Mouse (Mus musculus) gastrocnemius, adult 8-10 months (tissue): Measurements from ENCODE around the gene Nfatc3. TPM values are rescaled to one million over a fixed set of nuclear protein-coding genes. Genes with fewer than 3 reads are reported as not detected.

Experiments
- DNase-seq, 2 experiments: peaks; one replicate each; pipeline ENCODE4 v3.0.0; 2022; ENCODE audit warnings: low spot score in 2 of 2
- total RNA-seq, 4 experiments: library from RNA; stranded (reverse); gene quantifications; 2 replicates each; pipeline ENCODE4 v1.2.4; 2022

Nfatc3 gene
- total RNA-seq, 4 experiments from 2014 or later: 23.6 to 30.5 (median 25.5) TPM

DNA sequence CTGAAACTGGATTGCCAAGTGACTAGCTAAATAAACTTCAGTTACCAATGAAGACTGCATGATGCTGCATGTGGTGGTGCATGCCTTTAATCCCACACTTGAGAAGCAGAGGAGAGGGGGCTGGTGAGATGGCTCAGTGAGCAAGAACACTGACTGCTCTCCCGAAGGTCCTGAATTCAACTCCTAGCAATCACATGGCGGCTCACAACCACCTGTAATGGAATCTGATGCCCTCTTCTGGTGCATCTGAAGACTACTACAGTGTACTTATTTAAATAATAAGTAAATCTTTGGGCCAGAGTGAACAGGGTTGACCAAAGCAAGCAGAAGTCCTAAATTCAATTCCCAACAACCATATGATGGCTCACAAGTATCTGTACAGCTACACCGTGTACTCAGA lies 64.8 kb downstream of the Nfatc3 start:
- DNase-seq: no peak

DNA sequence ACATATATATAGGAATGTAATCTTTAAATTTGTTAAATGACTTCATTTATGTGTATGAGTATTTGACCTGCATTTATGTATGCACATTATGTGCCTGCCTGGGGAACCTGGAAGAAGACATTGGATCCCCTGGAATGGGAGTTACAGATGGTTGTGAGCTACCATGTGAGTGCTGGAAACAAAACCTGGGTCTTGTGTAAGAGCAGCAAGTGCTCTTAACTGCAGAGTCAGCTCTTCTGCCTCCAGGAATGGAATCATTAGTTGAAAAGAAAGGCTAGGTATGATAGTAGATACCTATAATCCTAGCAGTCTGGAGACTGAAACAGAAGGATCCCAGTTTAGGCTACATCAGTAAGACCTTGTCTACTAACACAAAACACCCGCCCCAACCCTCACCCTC lies 67.4 kb downstream of the Nfatc3 start:
- DNase-seq: no peak

DNA sequence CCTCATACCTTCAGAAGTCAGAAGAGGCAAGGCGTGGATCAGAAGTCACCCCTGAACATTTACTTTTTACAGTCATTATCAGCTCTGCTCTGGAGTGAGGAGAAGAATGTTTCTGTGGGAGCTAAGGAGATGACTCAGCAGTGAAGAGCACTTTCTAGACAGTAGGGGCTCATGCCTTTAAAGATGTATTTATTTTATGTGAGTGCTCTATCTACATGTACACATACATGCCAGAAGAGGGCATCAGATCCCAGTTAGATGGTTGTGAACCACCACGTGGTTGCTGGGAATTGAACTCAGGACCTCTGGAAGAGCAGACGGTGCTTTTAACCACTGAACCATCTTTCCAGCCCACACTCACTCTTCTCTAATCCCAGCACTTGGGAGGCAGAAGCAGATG lies 68.4 kb downstream of the Nfatc3 start:
- DNase-seq: no peak

DNA sequence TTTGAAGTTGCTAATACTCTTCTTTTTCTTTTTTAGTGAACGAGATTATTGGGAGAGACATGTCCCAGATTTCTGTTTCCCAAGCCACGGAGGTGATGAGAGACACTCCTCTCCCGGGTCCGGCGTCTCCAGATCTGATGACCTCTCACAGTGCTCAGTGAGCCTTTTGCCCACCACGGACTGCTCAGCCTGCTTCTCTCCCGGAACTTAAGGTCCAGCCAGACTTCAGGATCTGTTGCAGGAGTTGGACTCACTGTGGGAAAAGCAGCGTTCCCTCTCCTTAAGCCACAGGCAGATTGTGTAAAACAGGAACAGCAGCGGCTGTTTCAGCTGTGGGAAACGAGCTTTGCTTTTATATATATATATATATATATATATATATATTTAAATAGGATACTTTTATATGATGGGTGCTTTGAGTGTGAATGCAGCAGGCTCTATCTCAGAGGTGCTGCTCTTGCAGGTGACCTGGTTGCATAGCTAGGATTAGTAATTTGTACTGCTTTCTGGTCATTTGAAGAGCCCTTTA lies 69.3 kb downstream of the Nfatc3 start:
- DNase-seq: no peak

DNA sequence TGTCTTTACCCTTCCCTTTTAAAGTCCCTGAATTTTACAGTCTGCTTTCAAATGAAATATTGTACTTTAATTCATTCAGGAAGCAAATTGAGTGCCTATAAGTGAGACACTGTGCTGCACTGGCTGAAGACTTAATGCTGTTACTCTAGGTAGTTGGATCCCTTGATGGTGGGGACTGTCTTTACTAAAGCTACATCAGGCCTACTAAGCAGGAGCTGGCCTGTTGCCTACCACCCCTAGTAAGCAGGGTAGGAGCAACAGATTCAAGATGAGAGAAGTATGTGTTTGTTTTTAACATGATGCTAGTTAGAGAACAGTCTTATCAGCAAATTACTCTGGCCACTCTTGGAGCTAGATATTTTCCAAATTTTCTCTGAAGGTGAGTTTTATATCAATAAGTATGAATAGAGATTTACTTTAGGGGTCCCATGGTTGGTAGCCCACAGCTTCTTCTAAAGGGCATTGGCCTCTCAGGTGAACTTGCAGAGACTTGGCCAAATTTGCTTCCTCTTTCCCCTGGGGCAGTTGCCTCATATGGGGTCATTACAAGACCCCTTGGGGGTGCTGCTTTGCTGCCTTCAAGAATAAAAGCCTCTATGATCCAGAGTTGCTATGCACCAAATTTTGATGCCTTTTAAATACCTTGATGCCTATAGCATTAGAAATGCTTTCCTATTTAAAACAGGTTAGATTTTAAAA lies 70.7 kb downstream of the Nfatc3 start:
- DNase-seq: no peak

DNA sequence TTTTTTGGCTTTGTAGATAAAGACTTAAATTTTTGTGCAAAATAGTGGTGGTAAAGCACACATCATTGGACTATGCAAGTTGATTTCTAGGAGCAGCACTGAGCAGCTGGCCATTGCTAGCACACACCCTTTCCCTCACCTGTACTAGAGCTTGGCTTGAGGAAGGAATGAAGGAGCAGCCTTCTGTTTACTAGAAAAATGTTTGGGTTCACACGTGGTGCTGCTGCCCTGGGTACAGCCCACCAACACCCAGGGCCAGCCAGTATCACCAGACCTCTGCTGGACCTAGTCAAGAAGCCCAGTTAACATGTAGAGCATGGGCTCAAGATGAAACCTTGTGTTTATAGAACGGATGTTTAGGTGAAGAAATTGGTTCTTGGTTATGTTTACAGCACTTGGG lies 71.4 kb downstream of the Nfatc3 start:
- DNase-seq: no peak

DNA sequence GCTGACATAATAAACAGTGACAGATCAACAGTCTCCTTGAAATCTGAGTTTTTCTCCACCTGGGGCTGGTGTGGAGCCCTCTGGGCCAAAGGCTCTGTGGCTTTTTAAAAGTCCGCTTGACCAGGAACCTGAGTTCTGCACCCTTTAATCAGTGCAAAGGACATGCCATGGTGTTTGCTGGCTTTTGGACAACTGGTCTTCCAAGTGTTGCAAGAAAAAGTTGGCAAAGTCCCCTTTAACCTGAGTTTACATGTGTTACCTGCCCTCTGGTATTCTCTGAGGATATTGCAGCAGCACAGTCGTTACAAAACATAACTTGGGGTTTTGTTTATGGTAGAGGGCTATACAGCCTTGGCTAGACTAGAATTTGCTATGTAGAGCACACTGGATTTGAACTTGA lies 71.9 kb downstream of the Nfatc3 start:
- DNase-seq: no peak

DNA sequence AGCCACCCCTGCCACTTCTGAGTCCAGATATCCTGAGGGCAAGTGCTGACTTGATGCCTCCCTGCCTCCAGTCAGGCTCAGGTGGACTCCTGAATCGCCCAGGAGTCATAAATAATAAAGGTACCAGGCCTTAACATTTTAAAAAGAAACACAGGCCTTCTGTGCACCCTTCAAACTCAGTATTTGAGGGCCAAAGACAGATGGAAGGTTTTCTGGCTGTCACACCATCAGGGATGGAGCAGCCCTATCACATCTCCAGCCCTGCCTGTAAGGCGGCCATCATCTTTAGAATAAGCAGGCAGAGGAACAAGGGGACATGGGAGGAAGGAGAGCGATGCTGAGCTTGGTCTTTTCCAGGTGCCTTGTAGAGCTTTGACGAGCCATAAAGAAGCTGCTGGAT lies 72.4 kb downstream of the Nfatc3 start:
- DNase-seq: no peak

DNA sequence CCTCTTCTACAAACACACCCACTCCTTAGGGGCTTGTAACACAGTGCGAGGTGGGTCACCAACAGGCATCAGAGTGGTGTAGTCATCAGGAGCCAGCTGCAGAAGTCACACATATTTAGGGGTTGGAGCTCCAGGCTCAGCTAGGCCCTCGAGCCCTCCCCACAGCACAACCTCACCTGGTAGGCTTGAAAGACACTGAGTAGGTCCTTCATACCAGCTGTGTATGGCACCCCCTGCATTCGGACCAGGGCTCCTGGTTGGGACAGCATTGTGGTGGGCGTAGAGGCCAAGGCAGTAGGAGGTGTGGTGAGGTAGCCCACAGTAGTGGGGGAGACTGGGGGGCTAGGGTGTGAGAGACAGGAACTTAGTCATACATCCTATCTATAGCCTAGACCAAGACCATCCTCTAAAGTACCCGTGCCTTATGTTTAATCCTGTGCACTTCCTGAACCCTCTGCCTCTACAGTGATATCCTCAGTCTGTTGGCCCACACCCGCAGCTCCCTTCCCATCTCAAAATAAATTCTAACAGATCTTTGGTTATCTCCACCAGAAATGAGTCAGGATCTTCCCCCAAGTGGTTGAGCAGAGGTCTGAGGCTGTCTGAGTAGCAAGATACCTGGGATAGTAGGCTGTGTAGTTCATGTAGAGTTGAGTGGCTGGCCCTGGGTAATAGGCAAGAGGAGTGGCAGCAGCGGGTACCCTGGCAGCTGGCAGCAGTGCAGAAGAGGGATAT lies 73.0 kb downstream of the Nfatc3 start:
- DNase-seq: no peak

DNA sequence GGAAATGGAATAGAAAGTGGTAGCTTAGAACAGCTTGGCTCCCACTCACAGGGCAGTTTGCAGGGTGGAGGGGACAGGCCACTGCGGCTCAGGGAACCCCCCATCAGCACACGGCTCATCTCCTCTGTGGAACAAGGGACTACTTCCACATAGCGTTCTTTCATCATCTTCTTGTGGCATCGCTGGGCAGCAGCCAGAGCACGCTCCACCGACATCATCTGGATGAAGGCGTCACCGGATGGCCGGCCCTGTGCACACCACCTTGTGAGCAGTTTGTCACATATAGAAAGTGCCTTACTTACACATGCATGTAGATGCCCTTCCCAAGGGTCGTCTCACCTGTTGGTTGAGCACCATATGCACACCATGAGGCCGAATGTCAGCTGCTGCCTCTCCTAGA lies 73.7 kb downstream of the Nfatc3 start:
- no peak for DNase-seq

DNA sequence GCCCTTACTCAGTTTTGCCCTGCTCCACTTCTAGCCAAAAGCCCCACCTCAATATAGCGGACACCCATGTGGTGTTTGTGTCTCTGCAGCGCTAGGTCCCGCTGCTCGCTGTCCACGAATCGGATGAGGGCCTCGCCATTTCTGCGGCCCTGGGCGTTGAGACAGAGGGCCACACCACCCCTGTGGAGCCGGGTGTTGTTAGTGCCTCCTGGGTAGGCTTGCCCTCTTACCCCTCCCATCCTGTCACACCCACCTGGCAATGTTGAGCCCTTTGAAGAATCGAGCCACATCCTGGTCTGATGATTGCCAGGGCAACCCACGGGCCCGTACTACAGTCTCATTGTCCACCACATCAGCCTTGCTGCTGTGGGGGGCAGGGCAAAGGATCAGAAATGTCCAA lies 74.9 kb downstream of the Nfatc3 start:
- no peak for DNase-seq

DNA sequence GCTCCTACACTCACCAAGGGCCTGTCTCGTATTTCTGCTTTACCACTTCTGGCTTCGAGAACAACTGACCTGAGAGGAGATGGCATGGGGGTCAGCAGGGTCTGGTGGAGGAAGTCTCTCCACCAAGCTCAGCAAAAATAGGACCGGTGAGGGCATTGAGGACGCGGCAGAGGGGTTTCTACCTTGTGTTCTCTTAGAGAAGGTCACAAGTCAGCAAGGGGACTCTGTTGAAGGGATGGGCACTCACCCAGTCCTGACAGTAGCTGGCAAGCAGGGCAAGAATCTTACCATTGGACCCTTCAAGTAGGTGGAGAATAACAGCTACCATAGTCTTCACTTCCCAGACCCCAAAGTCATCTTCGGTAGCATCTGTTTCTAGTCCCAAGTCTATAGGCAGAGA lies 75.3 kb downstream of the Nfatc3 start:
- DNase-seq: no peak

DNA sequence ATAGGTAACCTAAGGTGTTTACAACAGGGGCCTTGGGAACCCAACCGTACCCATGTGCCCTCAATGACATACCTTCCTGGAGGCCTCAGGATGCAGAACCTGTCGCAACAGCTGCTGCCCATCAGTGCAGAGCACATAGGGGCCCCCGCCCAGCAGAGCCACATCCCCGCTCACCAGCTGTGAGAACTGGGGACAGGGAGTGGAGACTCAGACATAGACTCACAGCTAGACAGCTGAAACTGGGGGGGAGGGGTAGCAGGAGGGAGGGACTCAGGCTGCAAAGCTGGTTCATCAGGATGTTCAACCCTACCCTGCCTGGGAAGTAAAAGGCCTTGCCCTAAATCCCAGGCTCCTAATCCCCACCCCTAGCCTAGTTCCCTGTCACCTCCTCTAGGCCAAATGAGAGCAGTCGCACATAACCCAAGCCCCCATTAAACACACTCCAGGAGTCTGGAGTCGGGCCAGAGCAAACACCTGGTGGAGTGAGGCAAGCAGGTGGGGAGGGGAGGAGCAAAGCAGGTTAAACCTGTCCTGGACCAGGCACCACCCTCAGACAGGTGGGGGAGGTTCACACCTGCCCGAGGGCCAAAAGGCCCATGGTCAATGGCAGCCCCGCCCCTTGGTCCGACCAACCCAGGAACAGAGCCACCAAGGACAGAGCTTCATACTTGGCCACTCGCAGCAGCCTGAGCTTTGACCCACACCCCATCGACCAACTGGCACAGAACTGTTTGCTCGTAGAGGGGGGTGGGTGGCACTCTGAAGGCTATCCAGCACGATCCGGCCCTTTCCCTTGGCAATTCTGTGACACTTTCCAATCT lies 76.3 kb downstream of the Nfatc3 start:
- DNase-seq: no peak

DNA sequence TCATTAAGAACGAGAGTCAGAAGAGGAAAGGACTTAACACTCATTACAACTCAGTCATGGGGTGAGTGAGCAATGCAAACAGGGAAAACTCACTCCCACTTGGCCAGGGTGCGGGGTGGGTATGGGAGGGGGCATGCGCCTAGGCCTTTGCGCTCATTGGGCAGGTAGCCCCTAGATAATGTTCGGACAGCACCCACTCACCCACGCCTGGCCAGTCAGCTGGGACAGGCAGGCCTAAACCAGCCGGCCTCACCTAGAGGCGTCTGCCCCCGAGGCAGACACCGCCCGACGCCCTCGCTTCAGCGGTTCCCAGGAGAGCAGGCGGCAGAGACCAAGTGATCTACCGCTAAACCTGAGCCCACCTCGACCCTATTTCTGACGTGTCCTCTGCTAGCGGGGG lies 77.0 kb downstream of the Nfatc3 start:
- DNase-seq: no peak

DNA sequence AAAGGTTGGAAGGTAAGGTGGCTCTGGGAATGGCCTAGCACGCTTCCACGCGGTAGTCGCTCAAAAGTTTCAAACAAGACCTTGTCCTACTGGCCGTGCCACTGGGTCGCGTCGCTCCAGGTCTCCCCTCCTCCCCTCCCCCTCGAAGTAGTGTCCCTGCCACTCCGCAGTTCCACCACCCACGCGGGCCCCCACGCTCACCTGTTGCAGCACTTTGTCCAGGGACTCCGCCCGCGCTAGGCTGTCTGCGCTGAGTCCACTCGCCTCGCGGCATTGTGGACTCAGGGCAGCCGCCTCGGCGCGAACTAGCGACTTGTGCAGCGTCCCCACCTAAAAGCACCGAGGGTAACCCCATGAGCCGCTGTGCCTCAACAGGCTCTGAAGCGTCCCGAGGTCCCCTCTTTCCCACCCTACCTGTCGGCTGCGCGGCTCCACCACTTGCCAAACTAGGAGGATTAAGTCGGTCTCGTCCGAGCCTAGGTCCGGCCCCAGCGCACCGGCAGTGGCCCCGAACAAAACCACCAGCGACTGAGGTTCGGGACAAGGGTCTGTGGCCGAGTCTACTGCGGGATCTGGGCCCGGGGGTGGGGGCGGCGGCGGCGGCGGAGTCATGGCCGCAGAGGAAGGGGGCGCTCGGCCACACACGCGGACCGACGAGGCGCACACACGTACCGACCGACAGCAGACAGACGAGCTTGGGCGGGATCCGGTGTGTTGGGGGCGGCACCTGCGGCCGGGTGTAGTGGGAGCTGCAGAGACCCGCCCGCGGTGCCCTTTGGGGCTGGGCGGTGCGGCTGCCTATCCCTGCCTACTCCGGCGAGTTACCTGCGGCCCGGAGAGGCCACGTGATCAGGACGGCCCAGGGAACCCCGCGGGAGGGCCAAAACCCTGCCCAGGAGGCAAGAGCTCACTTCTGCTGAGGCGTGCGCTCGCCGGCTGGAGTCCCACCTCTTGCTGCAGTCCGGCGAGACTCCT lies 77.8 kb downstream of the Nfatc3 start, which contains the start of gene Esrp2:
Gene Esrp2, minus strand, starts transcription at position 819 of the 975 bp plus-strand sequence.
- no peak for DNase-seq

DNA sequence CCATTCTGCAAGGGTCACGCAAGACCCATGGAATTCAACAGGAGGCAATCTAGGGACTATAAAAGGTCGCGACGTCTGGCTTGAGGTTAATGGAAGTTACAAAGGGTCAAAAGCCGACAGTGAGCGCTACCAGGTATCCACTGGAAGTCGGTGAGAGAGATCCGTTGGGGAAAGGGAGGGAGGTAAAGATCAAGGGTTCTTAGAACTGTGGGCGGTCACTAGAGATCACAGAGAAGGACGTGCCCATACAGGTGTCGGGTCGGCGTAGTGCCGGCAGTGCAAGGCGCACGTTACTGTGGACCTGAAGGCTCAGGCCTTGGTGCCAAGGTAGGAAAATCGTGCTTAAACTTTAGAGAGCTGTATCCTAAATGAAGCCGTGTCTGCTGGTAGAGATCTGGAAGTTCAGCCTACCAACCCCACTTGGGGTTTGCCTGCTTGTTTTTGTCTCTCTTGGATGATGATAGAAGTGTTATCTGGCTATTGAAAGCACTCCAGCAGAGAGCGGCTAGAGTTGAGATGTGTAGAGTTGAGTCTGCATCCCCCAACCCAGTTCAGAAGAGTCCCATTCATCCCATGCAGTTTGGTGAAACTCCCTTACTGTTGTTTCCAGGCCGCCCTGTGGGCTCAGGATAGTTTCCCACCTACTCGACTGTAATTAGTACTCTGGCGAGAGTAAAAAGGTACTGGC lies 78.7 kb downstream of the Nfatc3 start:
- no peak for DNase-seq

DNA sequence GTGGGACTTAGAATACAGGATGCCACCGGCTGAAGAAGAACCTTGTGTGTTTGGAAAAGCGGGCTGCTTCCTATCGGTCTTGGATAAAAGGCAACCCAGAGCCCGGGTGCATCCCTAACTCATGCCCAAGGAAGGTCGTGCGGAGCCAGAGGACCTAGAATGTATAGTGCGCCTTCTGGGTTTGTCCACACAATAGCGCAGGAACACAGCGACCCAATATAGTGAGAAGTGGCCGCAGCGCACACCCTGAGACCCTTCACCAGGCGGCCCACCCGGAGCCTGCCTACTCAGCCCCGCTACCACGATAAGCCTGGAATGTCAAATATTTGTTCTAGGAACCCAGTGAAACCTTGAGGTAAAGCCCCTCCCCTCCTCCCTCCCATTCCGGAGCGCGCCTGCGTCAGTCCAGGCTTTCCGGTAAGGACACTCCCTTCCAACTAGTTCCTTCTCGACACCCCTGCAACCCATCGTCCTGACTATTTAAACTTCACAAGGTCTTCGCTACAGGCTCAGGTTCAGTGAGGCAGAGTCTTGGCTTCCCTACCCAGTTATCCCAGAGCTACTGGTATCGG lies 79.4 kb downstream of the Nfatc3 start:
- peak in 1 of 2 experiments; percentile 10 for DNase-seq

DNA sequence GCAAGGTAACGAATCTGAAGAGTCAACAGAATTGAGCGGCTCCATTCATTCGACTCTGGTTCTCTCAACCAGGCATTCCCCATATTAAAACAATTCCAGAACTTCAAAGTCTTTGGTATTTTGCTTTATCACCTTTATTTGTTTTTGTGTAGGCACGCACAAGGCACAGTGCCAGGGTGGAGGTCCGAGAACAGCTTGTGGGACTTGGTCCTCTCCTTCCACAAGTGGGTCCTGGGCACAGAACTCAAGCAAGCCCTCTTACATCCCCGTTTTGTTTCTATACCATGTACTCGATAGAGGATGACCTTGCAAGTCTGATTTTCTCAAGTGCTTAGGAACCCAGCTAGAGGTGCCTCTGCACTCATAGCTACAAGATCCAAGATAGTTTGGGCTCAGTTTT lies 80.0 kb downstream of the Nfatc3 start:
- DNase-seq: peak in 1 of 2 experiments; percentile 2

DNA sequence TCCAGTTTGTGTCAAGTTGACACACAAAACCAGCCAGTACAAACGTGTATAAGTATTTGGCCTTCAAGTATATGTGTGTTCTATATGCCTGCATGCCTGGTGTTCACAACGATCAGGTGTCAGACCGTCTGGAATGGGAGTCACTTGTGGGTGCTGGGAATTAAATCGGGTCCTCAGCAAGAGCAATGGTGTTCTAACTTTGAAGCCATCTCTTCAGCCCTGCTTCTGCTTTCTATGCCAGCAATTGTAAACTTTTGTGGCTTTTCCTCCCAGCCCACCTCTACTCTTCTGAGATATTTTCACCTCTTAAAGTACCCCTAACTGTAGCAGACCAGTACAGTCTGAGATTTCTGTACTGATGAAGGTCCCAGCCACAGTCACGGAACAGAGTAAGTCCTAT lies 81.6 kb downstream of the Nfatc3 start:
- DNase-seq: peak in 1 of 2 experiments; percentile 1

DNA sequence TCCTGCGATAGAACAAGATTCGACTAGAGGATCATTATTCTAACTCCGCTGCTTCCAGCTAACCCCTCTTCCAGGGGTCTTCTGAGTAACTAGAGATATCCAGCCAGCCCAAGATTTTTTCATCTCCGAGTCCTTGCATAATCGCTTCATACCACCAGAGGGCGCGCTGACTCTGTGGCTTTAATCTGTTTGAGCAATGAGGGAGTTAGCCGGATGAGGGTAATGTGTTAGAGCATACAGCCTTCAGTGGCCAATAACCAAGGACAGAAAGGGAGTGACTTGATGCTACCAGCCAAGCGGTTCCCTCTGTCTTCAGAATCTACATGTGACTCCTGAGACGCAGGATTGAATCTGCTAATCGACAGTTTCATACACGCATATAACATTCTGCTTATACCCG lies 82.1 kb downstream of the Nfatc3 start:
- DNase-seq: peak; percentile 65 to 68
